Mouse (Mus musculus): ENCODE data around the gene Gba2.

DNA sequence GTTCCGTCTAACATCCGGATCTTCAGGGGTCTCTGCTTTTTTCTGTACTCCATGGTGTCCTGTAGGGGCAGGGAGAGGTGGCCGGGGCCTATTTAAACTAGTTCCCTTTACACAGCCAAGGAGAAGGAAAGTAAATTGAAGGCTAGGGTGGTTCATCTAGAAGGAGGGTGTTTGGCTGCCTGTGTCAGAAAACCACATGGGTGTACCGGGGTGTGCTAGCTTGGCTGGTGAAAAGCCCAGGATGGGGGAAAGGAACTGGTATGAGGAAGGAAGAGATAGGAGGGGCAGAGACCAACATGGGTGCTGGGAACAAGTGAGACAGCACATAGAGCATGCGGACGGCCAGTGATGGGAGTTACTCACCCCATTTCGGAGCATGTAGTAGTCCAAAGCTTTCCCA is 22.7 kb downstream of the Gba2 start:
- TF ChIP-seq CTCF (IDR thresholded peaks at IDR 0.05; ENCODE audit: low read depth), result no peak
- no peak for TF ChIP-seq EP300 (IDR thresholded peaks at IDR 0.05; ENCODE audit: low read depth)
